Comparison of ENCODE assay signal across 22 mouse cellular contexts in genomic region chr5:45082601-45083000, GRCm38 (mm10).
DNase-seq lines count a peak whose midpoint lies in the region; ATAC-seq and TF ChIP-seq lines count a peak whose summit lies in the region.
"Had no signal": no experiment of that assay in that cellular context is flagged by ENCODE, and none has a peak within 500 bp of the region (broad histone marks: within the 10 kb centered on the region; RNA-seq: fewer than 3 reads in every experiment).

No protein-coding gene starts in this region.

- H3K9ac ChIP-seq in hindbrain, postnatal 0 days (replicated peaks; ENCODE audit: low read length): no peak overlapping the region
- H3K9ac ChIP-seq: embryonic facial prominence, embryonic 13.5 days; embryonic facial prominence, embryonic 15.5 days; forebrain, embryonic 12.5 days had no signal

- no peaks in the 10 kb centered on the region; the same call in 1 of the 2 replicates for H3K4me1 ChIP-seq in embryonic fibroblast, embryonic 13.5 days (ENCODE audit: control insufficient read depth, insufficient read depth, low read length)
- no peaks in the 10 kb centered on the region for H3K4me1 ChIP-seq in hindbrain, postnatal 0 days (ENCODE audit: insufficient read depth, low read length)
- H3K4me1 ChIP-seq: embryonic facial prominence, embryonic 13.5 days; embryonic facial prominence, embryonic 15.5 days; forebrain, embryonic 10.5 days; forebrain, embryonic 12.5 days had no signal

- H3K36me3 ChIP-seq in hindbrain, postnatal 0 days (ENCODE audit: insufficient read depth, low read length): no peaks in the 10 kb centered on the region
- H3K36me3 ChIP-seq: embryonic facial prominence, embryonic 13.5 days; embryonic facial prominence, embryonic 15.5 days; forebrain, embryonic 10.5 days; forebrain, embryonic 12.5 days had no signal

- no peak overlapping the region for H3K4me3 ChIP-seq in embryonic fibroblast, embryonic 13.5 days (ENCODE audit: insufficient read depth, low read length)
- no peak overlapping the region for H3K4me3 ChIP-seq in hindbrain, postnatal 0 days (ENCODE audit: low read length)
- H3K4me3 ChIP-seq: embryonic facial prominence, embryonic 13.5 days; embryonic facial prominence, embryonic 15.5 days; forebrain, embryonic 10.5 days; forebrain, embryonic 12.5 days had no signal

- H3K27ac ChIP-seq in embryonic fibroblast, embryonic 13.5 days (ENCODE audit: insufficient read depth, low read length): peak overlapping the region; percentile 57
- H3K27ac ChIP-seq in hindbrain, postnatal 0 days: no peak overlapping the region
- H3K27ac ChIP-seq: embryonic facial prominence, embryonic 13.5 days; embryonic facial prominence, embryonic 15.5 days; forebrain, embryonic 10.5 days; forebrain, embryonic 12.5 days had no signal

- no peak for TF ChIP-seq CTCF in embryonic fibroblast, embryonic 13.5 days (IDR thresholded peaks at IDR 0.05; ENCODE audit: borderline replicate concordance, insufficient read depth, low read length)
- TF ChIP-seq CTCF in hindbrain, postnatal 0 days (IDR thresholded peaks at IDR 0.05; ENCODE audit: low read depth): no peak

- no peaks in the 10 kb centered on the region for H3K9me3 ChIP-seq in hindbrain, postnatal 0 days (ENCODE audit: low read length)
- H3K9me3 ChIP-seq: embryonic facial prominence, embryonic 13.5 days; embryonic facial prominence, embryonic 15.5 days; forebrain, embryonic 10.5 days; forebrain, embryonic 12.5 days had no signal

- ATAC-seq in erythroid progenitor cell, adult 5-6 weeks (replicated peaks; ENCODE audit: low FRiP score, poor library complexity, severe bottlenecking): no peak
- ATAC-seq in hindbrain, postnatal 0 days: no peak
- ATAC-seq: activated CD4-positive, CD25-positive, alpha-beta regulatory T cell, adult 4 months; forebrain, embryonic 14.5 days; forebrain, embryonic 16.5 days; Patski had no signal

- no peaks in the 10 kb centered on the region for H3K27me3 ChIP-seq in hindbrain, postnatal 0 days (ENCODE audit: insufficient read depth, low read length)
- H3K27me3 ChIP-seq: embryonic facial prominence, embryonic 13.5 days; embryonic facial prominence, embryonic 15.5 days; forebrain, embryonic 12.5 days had no signal

- H3K4me2 ChIP-seq in hindbrain, postnatal 0 days (ENCODE audit: low read depth, low read length): no peak overlapping the region
- H3K4me2 ChIP-seq: embryonic facial prominence, embryonic 13.5 days; embryonic facial prominence, embryonic 15.5 days; forebrain, embryonic 12.5 days had no signal

- DNase-seq in 3134 (ENCODE audit: extremely low read depth, insufficient read length, low spot score) (peak; percentile 7), 416B (ENCODE audit: low read depth) (peak; percentile 51)
- no peak for DNase-seq in hindbrain, postnatal 0 days (ENCODE audit: low spot score)
- DNase-seq: adrenal gland, postnatal 10 days; adrenal gland, postnatal 25 days; cerebellum, adult 11 months; cerebellum, adult 18-20 months; cerebellum, adult 8-10 months; cerebellum, adult 9-11 months; cerebellum, postnatal 14 days; cerebellum, postnatal 36 days; embryo, embryonic 11 days had no signal

- no peak for TF ChIP-seq POLR2A in embryonic fibroblast, embryonic 13.5 days (IDR thresholded peaks at IDR 0.05; ENCODE audit: low read depth, low read length)
